Mouse (Mus musculus) kidney, postnatal 36 days (tissue): ENCODE data around the gene Vps35l.
A peak's percentile ranks its signal among the peaks of the same experiment; 100 is the strongest.

Experiments used
- DNase-seq, 2 experiments: peaks; one replicate each; pipeline ENCODE4 v3.0.0; 2021 to 2022; ENCODE audit warnings: mixed read lengths in 2 of 2

Gene Vps35l

GRCm38 (mm10) chr7:118739975-118740531 is at the start of gene Vps35l:
TSS of gene Vps35l (plus strand) at chr7:118740226.
- DNase-seq = peak; percentile 82 to 87

- DNase-seq = no peak
These were observed 48.7 kb upstream of the Vps35l start for GRCm38 (mm10) chr7:118691287-118691686.

- DNase-seq = no peak
These were observed 43.9 kb upstream of the Vps35l start for GRCm38 (mm10) chr7:118696146-118696545.

GRCm38 (mm10) chr7:118697168-118697567 is 42.9 kb upstream of the Vps35l start:
- no peak for DNase-seq

- no peak for DNase-seq
These were observed 41.1 kb upstream of the Vps35l start for GRCm38 (mm10) chr7:118698882-118699281.

- DNase-seq = peak; percentile 28 to 52
These were observed 36.9 kb upstream of the Vps35l start for GRCm38 (mm10) chr7:118703144-118703561.

GRCm38 (mm10) chr7:118704001-118704850 is 35.8 kb upstream of the Vps35l start:
- no peak for DNase-seq

- peak; percentile 97 to 98 for DNase-seq
These were observed 34.7 kb upstream of the Vps35l start, which contains the start of gene Gde1 for GRCm38 (mm10) chr7:118705101-118705961. TSS of gene Gde1 (minus strand) at chr7:118705778.

- DNase-seq = no peak
These were observed 34.0 kb upstream of the Vps35l start for GRCm38 (mm10) chr7:118706051-118706450.

- no peak for DNase-seq
These were observed 33.5 kb upstream of the Vps35l start for GRCm38 (mm10) chr7:118706488-118706887.

- no peak for DNase-seq
These were observed 32.8 kb upstream of the Vps35l start for GRCm38 (mm10) chr7:118707216-118707615.

GRCm38 (mm10) chr7:118708002-118708401 is 32.0 kb upstream of the Vps35l start:
- peak; percentile 72 to 84 for DNase-seq

- no peak for DNase-seq
These were observed 29.2 kb upstream of the Vps35l start for GRCm38 (mm10) chr7:118710776-118711175.

- peak; percentile 95 to 98 for DNase-seq
These were observed 27.5 kb upstream of the Vps35l start, which contains the start of gene Ccp110 for GRCm38 (mm10) chr7:118712228-118713173. TSS of gene Ccp110 (plus strand) at chr7:118712552.

- no peak for DNase-seq
These were observed 25.2 kb upstream of the Vps35l start for GRCm38 (mm10) chr7:118714873-118715272.

- DNase-seq = no peak
These were observed 22.0 kb upstream of the Vps35l start for GRCm38 (mm10) chr7:118718066-118718465.

- DNase-seq = no peak
These were observed 16.1 kb upstream of the Vps35l start for GRCm38 (mm10) chr7:118723927-118724326.

- no peak for DNase-seq
These were observed 14.6 kb upstream of the Vps35l start for GRCm38 (mm10) chr7:118725459-118725858.

- DNase-seq = no peak
These were observed 11.0 kb upstream of the Vps35l start for GRCm38 (mm10) chr7:118728846-118729587.

- no peak for DNase-seq
These were observed 8.2 kb upstream of the Vps35l start for GRCm38 (mm10) chr7:118731781-118732180.

- DNase-seq = no peak
These were observed 6.8 kb upstream of the Vps35l start for GRCm38 (mm10) chr7:118733225-118733624.
